Mouse (Mus musculus) embryonic fibroblast, embryonic 13.5 days (primary cell): ENCODE results near the gene 3110018I06Rik. TPM values are rescaled to one million over a fixed set of nuclear protein-coding genes. Genes with fewer than 3 reads are reported as not detected.

Source experiments
- H3K27ac ChIP-seq: 2 replicates; pipeline ENCODE4 v1.5.1; 2012; ENCODE audit warnings: low read length, control low read depth, inconsistent platforms; ENCODE audit not compliant: insufficient read depth
- H3K4me1 ChIP-seq: 2 replicates; pipeline ENCODE4 v1.6.1; 2011; ENCODE audit warnings: low read length; ENCODE audit not compliant: control insufficient read depth, insufficient read depth
- H3K4me3 ChIP-seq: 2 replicates; pipeline ENCODE4 v1.5.1; 2011; ENCODE audit warnings: mild to moderate bottlenecking, control low read depth, low read length; ENCODE audit not compliant: insufficient read depth
- CTCF ChIP-seq: IDR thresholded peaks from 2 replicates; pipeline ENCODE4 v1.5.1; 2011; ENCODE audit warnings: mild to moderate bottlenecking, control low read depth, low read length, moderate library complexity, borderline replicate concordance; ENCODE audit not compliant: insufficient read depth
- POLR2A ChIP-seq: IDR thresholded peaks from 2 replicates; pipeline ENCODE4 v1.6.1; 2011; ENCODE audit warnings: low read depth, mild to moderate bottlenecking, control low read depth, low read length, moderate library complexity
- polyA plus RNA-seq: library from polyadenylated mRNA; stranded (reverse); fragments of >200 nt; gene quantifications from 2 replicates; pipeline ENCODE4 v1.2.4, GENCODE M21; 2011; ENCODE audit warnings: low read depth; ENCODE audit not compliant: missing spikeins, insufficient read length

Gene 3110018I06Rik
- polyA plus RNA-seq, result not detected in 2 replicates

GRCm38 (mm10) chr12:107488371-107488770 lies at the start of gene 3110018I06Rik:
3110018I06Rik (plus strand) TSS chr12:107488632.
- TF ChIP-seq POLR2A (no peak), CTCF (no peak)
- Histone ChIP-seq H3K4me1 (no peaks in the 10 kb centered on the region), H3K27ac (no peak within 1 kb of the TSS), H3K4me3 (no peak within 1 kb of the TSS)

GRCm38 (mm10) chr12:107444681-107445080 lies 43.8 kb upstream of the 3110018I06Rik start:
- TF ChIP-seq CTCF, result no peak
- no peak for TF ChIP-seq POLR2A
- Histone ChIP-seq H3K4me1 (no peaks in the 10 kb centered on the region), H3K27ac (no peak overlapping the region), H3K4me3 (no peak overlapping the region)

GRCm38 (mm10) chr12:107457835-107458234 lies 30.6 kb upstream of the 3110018I06Rik start:
- H3K27ac ChIP-seq, result no peak overlapping the region
- TF ChIP-seq CTCF (no peak), POLR2A (no peak)
- no peaks in the 10 kb centered on the region for H3K4me1 ChIP-seq
- no peak overlapping the region for H3K4me3 ChIP-seq

GRCm38 (mm10) chr12:107464731-107465130 lies 23.7 kb upstream of the 3110018I06Rik start:
- Histone ChIP-seq H3K4me1 (no peaks in the 10 kb centered on the region), H3K4me3 (no peak overlapping the region), H3K27ac (no peak overlapping the region)
- TF ChIP-seq POLR2A (no peak), CTCF (no peak)

- no peak for TF ChIP-seq CTCF
- TF ChIP-seq POLR2A, result no peak
- H3K4me1 ChIP-seq, result no peaks in the 10 kb centered on the region
- H3K27ac ChIP-seq, result no peak overlapping the region
- H3K4me3 ChIP-seq, result no peak overlapping the region
Measured at GRCm38 (mm10) chr12:107476441-107477291, 11.8 kb upstream of the 3110018I06Rik start.

- TF ChIP-seq CTCF, result no peak
- TF ChIP-seq POLR2A, result no peak
- H3K4me1 ChIP-seq, result no peaks in the 10 kb centered on the region
- H3K4me3 ChIP-seq, result no peak overlapping the region
- H3K27ac ChIP-seq, result no peak overlapping the region
Measured at GRCm38 (mm10) chr12:107479350-107479749, 9.1 kb upstream of the 3110018I06Rik start.

- Histone ChIP-seq H3K4me3 (no peak overlapping the region), H3K4me1 (no peaks in the 10 kb centered on the region), H3K27ac (no peak overlapping the region)
- no peak for TF ChIP-seq POLR2A
- TF ChIP-seq CTCF, result no peak
Measured at GRCm38 (mm10) chr12:107483031-107483430, 5.4 kb upstream of the 3110018I06Rik start.

GRCm38 (mm10) chr12:107491344-107491743 lies 2.9 kb downstream of the 3110018I06Rik start:
- Histone ChIP-seq H3K4me3 (no peak overlapping the region), H3K4me1 (no peaks in the 10 kb centered on the region), H3K27ac (no peak overlapping the region)
- no peak for TF ChIP-seq CTCF
- TF ChIP-seq POLR2A, result no peak

- Histone ChIP-seq H3K4me1 (no peaks in the 10 kb centered on the region), H3K4me3 (no peak overlapping the region), H3K27ac (no peak overlapping the region)
- TF ChIP-seq CTCF, result no peak
- no peak for TF ChIP-seq POLR2A
Measured at GRCm38 (mm10) chr12:107496924-107497323, 8.5 kb downstream of the 3110018I06Rik start.

GRCm38 (mm10) chr12:107509661-107510237 lies 21.3 kb downstream of the 3110018I06Rik start:
- Histone ChIP-seq H3K27ac (no peak overlapping the region), H3K4me3 (no peak overlapping the region), H3K4me1 (no peaks in the 10 kb centered on the region)
- TF ChIP-seq POLR2A, result no peak
- TF ChIP-seq CTCF, result no peak
